Mouse (Mus musculus) CH12.LX (cell line): ENCODE measurements around the gene Zfp808. TPM values are rescaled to one million over a fixed set of nuclear protein-coding genes. Genes with fewer than 3 reads are reported as not detected.
A peak's percentile ranks its signal among the peaks of the same experiment; 100 is the strongest.
"Not testable (repeated sequence)": the region's sequence is repeated elsewhere in the genome, so short reads cannot be mapped to it uniquely, and the experiment has no call there.

Source experiments
- DNase-seq: peaks from one replicate; pipeline ENCODE4 v3.0.0-alpha.2; 2013; ENCODE audit errors: extremely low read depth
- H3K27ac ChIP-seq: 2 replicates; pipeline ENCODE4 v1.5.1; 2012; ENCODE audit warnings: low read depth, mild to moderate bottlenecking, control low read depth, moderate library complexity; ENCODE audit not compliant: insufficient read depth
- H3K27me3 ChIP-seq: replicated peaks from 2 replicates; pipeline ENCODE3; 2012; ENCODE audit warnings: inconsistent platforms
- H3K36me3 ChIP-seq, 2 experiments: replicated peaks in 1 of 2; 2 replicates each; pipeline versions ENCODE3 to v1.6.1; 2012; ENCODE audit warnings: inconsistent platforms in 1 of 2, low read length in 1 of 2, mild to moderate bottlenecking in 1 of 2, mixed read lengths in 1 of 2, moderate library complexity in 1 of 2; ENCODE audit not compliant: control insufficient read depth in 1 of 2, insufficient read depth in 1 of 2
- H3K4me1 ChIP-seq, 2 experiments: 2 replicates each; pipeline ENCODE4 v1.6.1; 2012; ENCODE audit warnings: inconsistent platforms in 1 of 2, moderate library complexity in 1 of 2; ENCODE audit not compliant: insufficient read depth in 2 of 2, control insufficient read depth in 1 of 2
- H3K4me2 ChIP-seq: 2 replicates; pipeline ENCODE4 v1.6.1; 2012; ENCODE audit warnings: low read depth, mild to moderate bottlenecking, control low read depth; ENCODE audit not compliant: poor library complexity, insufficient read depth, severe bottlenecking
- H3K4me3 ChIP-seq, 3 experiments: fragments of 150-350 bp in 1 of 3; sonication (generic) in 1 of 3; replicated peaks in 1 of 3; 2 replicates each; pipeline versions ENCODE3 to v1.5.1; 2011 to 2012; ENCODE audit warnings: low read depth in 2 of 3, low read length in 2 of 3, mild to moderate bottlenecking in 2 of 3, moderate library complexity in 2 of 3, control low read depth in 1 of 3, improper control_type of control experiment in 1 of 3, inconsistent platforms in 1 of 3, mixed read lengths in 1 of 3; ENCODE audit not compliant: poor library complexity in 1 of 3
- H3K79me2 ChIP-seq: replicated peaks from 2 replicates; pipeline ENCODE4 v1.6.1; 2012; ENCODE audit warnings: mild to moderate bottlenecking, moderate library complexity; ENCODE audit not compliant: control insufficient read depth, poor library complexity, insufficient read depth, severe bottlenecking; ENCODE audit errors: extremely low read depth
- H3K9ac ChIP-seq: 2 replicates; pipeline ENCODE4 v1.6.1; 2012; ENCODE audit warnings: low read depth, mild to moderate bottlenecking, control low read depth, moderate library complexity; ENCODE audit not compliant: insufficient read depth
- H3K9me3 ChIP-seq: replicated peaks from 2 replicates; pipeline ENCODE3; 2012; ENCODE audit warnings: low read length, inconsistent platforms, mixed read lengths
- CTCF ChIP-seq, 2 experiments: IDR thresholded peaks in 1 of 2; conservative IDR thresholded peaks in 1 of 2; 2 replicates each; pipeline ENCODE4 v1.5.1; 2011 to 2012; ENCODE audit warnings: low read depth in 2 of 2, low read length in 2 of 2, improper control_type of control experiment in 1 of 2, inconsistent platforms in 1 of 2, mild to moderate bottlenecking in 1 of 2, moderate library complexity in 1 of 2
- ELF1 ChIP-seq: IDR thresholded peaks from 2 replicates; pipeline ENCODE4 v1.6.1; 2014; ENCODE audit warnings: low read depth, mild to moderate bottlenecking, inconsistent platforms, low read length, improper control_type of control experiment
- GABPA ChIP-seq: IDR thresholded peaks from 2 replicates; pipeline ENCODE4 v1.6.1; 2012; ENCODE audit warnings: low read depth, low read length, improper control_type of control experiment, inconsistent platforms; ENCODE audit not compliant: insufficient replicate concordance
- HCFC1 ChIP-seq: IDR thresholded peaks from 2 replicates; pipeline ENCODE4 v1.6.1; 2012; ENCODE audit warnings: low read depth, mild to moderate bottlenecking, inconsistent platforms, low read length, improper control_type of control experiment
- IRF4 ChIP-seq: IDR thresholded peaks from 2 replicates; pipeline ENCODE4 v1.6.1; 2014; ENCODE audit warnings: low read depth, mild to moderate bottlenecking, inconsistent platforms, low read length, improper control_type of control experiment
- MEF2A ChIP-seq: IDR thresholded peaks from 2 replicates; pipeline ENCODE4 v1.6.1; 2014; ENCODE audit warnings: low read depth, mild to moderate bottlenecking, inconsistent platforms, low read length, improper control_type of control experiment, borderline replicate concordance
- MXI1 ChIP-seq: IDR thresholded peaks from 2 replicates; pipeline ENCODE4 v1.6.1; 2011; ENCODE audit warnings: mild to moderate bottlenecking, low read depth, low read length, improper control_type of control experiment
- NELFE ChIP-seq: IDR thresholded peaks from 2 replicates; pipeline ENCODE4 v1.6.1; 2011; ENCODE audit warnings: low read depth, low read length, improper control_type of control experiment
- POLR2A ChIP-seq: IDR thresholded peaks from 2 replicates; pipeline ENCODE4 v1.6.1; 2011; ENCODE audit warnings: low read depth, mild to moderate bottlenecking, improper control_type of control experiment, low read length
- RAD21 ChIP-seq: IDR thresholded peaks from 2 replicates; pipeline ENCODE4 v1.6.1; 2011; ENCODE audit warnings: low read depth, mild to moderate bottlenecking, low read length, improper control_type of control experiment, moderate library complexity
- RCOR1 ChIP-seq: conservative IDR thresholded peaks from 2 replicates; pipeline ENCODE4 v1.6.1; 2012; ENCODE audit warnings: low read depth, mild to moderate bottlenecking, inconsistent platforms, low read length, improper control_type of control experiment
- SIN3A ChIP-seq: IDR thresholded peaks from 2 replicates; pipeline ENCODE4 v1.6.1; 2012; ENCODE audit warnings: low read length, improper control_type of control experiment, inconsistent platforms
- SMC3 ChIP-seq: IDR thresholded peaks from 2 replicates; pipeline ENCODE4 v1.6.1; 2011; ENCODE audit warnings: low read depth, low read length, improper control_type of control experiment
- UBTF ChIP-seq: IDR thresholded peaks from 2 replicates; pipeline ENCODE4 v1.6.1; 2012; ENCODE audit warnings: low read depth, mild to moderate bottlenecking, inconsistent platforms, low read length, improper control_type of control experiment, moderate library complexity
- USF1 ChIP-seq: IDR thresholded peaks from 2 replicates; pipeline ENCODE4 v1.6.1; 2014; ENCODE audit warnings: low read depth, mild to moderate bottlenecking, inconsistent platforms, low read length, improper control_type of control experiment
- ZKSCAN1 ChIP-seq: IDR thresholded peaks from 2 replicates; pipeline ENCODE4 v1.6.1; 2012; ENCODE audit warnings: low read depth, inconsistent platforms, low read length, improper control_type of control experiment, borderline replicate concordance
- ZMIZ1 ChIP-seq: IDR thresholded peaks from 2 replicates; pipeline ENCODE4 v1.6.1; 2012; ENCODE audit warnings: low read depth, mild to moderate bottlenecking, inconsistent platforms, low read length, improper control_type of control experiment
- dilution Hi-C: fragments of 300-500 bp; cut with MboI; formaldehyde crosslinking; loops from 2 replicates; pipeline ENCODE4 v1.14.3; 2020; ENCODE audit warnings: low sequenced_read_pairs; ENCODE audit not compliant: extremely low pct_unique_long_range_greater_than_20kb, extremely low pct_ligation_motif_present
- in situ Hi-C: fragments of 300-500 bp; cut with MboI; formaldehyde crosslinking; loops from 3 replicates; pipeline ENCODE4 v1.14.3; 2019; ENCODE audit warnings: low sequenced_read_pairs, low pct_ligation_motif_present, low pct_unique_long_range_greater_than_20kb, mixed read lengths
- polyA plus RNA-seq: library from polyadenylated mRNA; unstranded; fragments of >175 nt; gene quantifications from 2 replicates; pipeline ENCODE4 v1.2.1, GENCODE M21; 2012; ENCODE audit warnings: low read depth; ENCODE audit not compliant: insufficient read length
- total RNA-seq, 2 experiments: library from RNA; depleted of rRNA; stranded (reverse); fragments of 300-350 nt in 1 of 2; fragments of >200 nt in 1 of 2; gene quantifications; 2 replicates each; pipeline ENCODE4 v1.2.3; 2012 to 2014

The Zfp808 gene
- total and polyA plus RNA-seq, 3 experiments = 4.0 to 14.5 (median 5.3) TPM

GRCm38 (mm10) chr13:62115861-62116260 lies 13.8 kb upstream of the Zfp808 start:
- in situ Hi-C loops, H3K36me3 ChIP-seq, H3K27ac ChIP-seq, H3K4me2 ChIP-seq, H3K9me3 ChIP-seq, H3K27me3 ChIP-seq, H3K4me3 ChIP-seq, H3K4me1 ChIP-seq, H3K79me2 ChIP-seq, dilution Hi-C loops, H3K9ac ChIP-seq: not testable (repeated sequence)
- DNase-seq = peak; percentile 24
- peak in 1 of 2 experiments; percentile 22; a peak in 2 of 4 replicates for TF ChIP-seq CTCF (conservative IDR thresholded peaks at IDR 0.05 in 1 of 2, IDR thresholded peaks at IDR 0.05 in 1 of 2; ENCODE audit: low read depth in 2 of 2, low read length in 2 of 2)

GRCm38 (mm10) chr13:62121578-62121977 lies 8.1 kb upstream of the Zfp808 start:
- H3K36me3 ChIP-seq, H3K4me3 ChIP-seq, H3K4me2 ChIP-seq, H3K27ac ChIP-seq, H3K79me2 ChIP-seq, H3K27me3 ChIP-seq, H3K4me1 ChIP-seq, dilution Hi-C loops, H3K9me3 ChIP-seq, in situ Hi-C loops, DNase-seq, H3K9ac ChIP-seq: not testable (repeated sequence)

GRCm38 (mm10) chr13:62181835-62182755 lies 52.4 kb downstream of the Zfp808 start:
- H3K9me3 ChIP-seq, H3K79me2 ChIP-seq, H3K4me1 ChIP-seq, dilution Hi-C loops, H3K4me3 ChIP-seq, H3K27ac ChIP-seq, H3K36me3 ChIP-seq, H3K9ac ChIP-seq, H3K4me2 ChIP-seq, H3K27me3 ChIP-seq, DNase-seq, in situ Hi-C loops: not testable (repeated sequence)

GRCm38 (mm10) chr13:62245264-62245663 lies 115.6 kb downstream of the Zfp808 start:
- dilution Hi-C loops (no loop called here), in situ Hi-C loops (no loop called here)
- Histone ChIP-seq H3K4me1 (no peaks in the 10 kb centered on the region), H3K9me3 (no peaks in the 10 kb centered on the region), H3K9ac (no peak overlapping the region), H3K36me3 (no peaks in the 10 kb centered on the region), H3K79me2 (no peaks in the 10 kb centered on the region), H3K27me3 (no peaks in the 10 kb centered on the region), H3K4me2 (no peak overlapping the region), H3K4me3 (no peak overlapping the region), H3K27ac (no peak overlapping the region)
- TF ChIP-seq POLR2A = no peak
- peak; percentile 19 for TF ChIP-seq RAD21
- no peak for TF ChIP-seq HCFC1
- TF ChIP-seq ELF1 = no peak
- TF ChIP-seq ZKSCAN1 = no peak
- peak in 1 of 2 experiments; percentile 23; a peak in 2 of 4 replicates for TF ChIP-seq CTCF (conservative IDR thresholded peaks at IDR 0.05 in 1 of 2, IDR thresholded peaks at IDR 0.05 in 1 of 2; ENCODE audit: low read depth in 2 of 2, low read length in 2 of 2)
- no peak for TF ChIP-seq RCOR1
- TF ChIP-seq USF1 = no peak
- TF ChIP-seq IRF4 = no peak
- TF ChIP-seq UBTF = no peak
- TF ChIP-seq SIN3A = no peak
- no peak for TF ChIP-seq NELFE
- TF ChIP-seq MXI1 = no peak
- TF ChIP-seq SMC3 = no peak
- no peak for TF ChIP-seq GABPA
- no peak for TF ChIP-seq ZMIZ1
- no peak for TF ChIP-seq MEF2A
- DNase-seq = no peak
